Mouse (Mus musculus) heart, embryonic 11.5 days (tissue): Measurements from ENCODE around the gene Samd4b. TPM values are rescaled to one million over a fixed set of nuclear protein-coding genes. Genes with fewer than 3 reads are reported as not detected.

Experiments used
- ATAC-seq: fragments of 200-750 bp; cut with Nextera tagmentation; replicated peaks from 2 replicates; pipeline ENCODE4 v1.8.0; 2017; ENCODE audit warnings: moderate library complexity; ENCODE audit not compliant: insufficient number of reproducible peaks, low FRiP score, low TSS enrichment
- H3K27ac ChIP-seq: fragments of 300-500 bp; sonication (generic); 2 replicates; pipeline ENCODE4 v1.5.1; 2014; ENCODE audit warnings: mild to moderate bottlenecking, low read depth, low read length
- H3K27me3 ChIP-seq: fragments of 300-500 bp; sonication (generic); 2 replicates; pipeline ENCODE4 v1.6.1; 2014; ENCODE audit warnings: mild to moderate bottlenecking, low read length, mixed read lengths; ENCODE audit not compliant: control insufficient read depth, insufficient read depth
- H3K36me3 ChIP-seq: fragments of 300-500 bp; sonication (generic); 2 replicates; pipeline ENCODE4 v1.6.1; 2014; ENCODE audit warnings: mild to moderate bottlenecking, low read length, moderate library complexity, mixed read lengths; ENCODE audit not compliant: control insufficient read depth, insufficient read depth
- H3K4me1 ChIP-seq: fragments of 300-500 bp; sonication (generic); 2 replicates; pipeline ENCODE4 v1.6.1; 2014; ENCODE audit warnings: low read length; ENCODE audit not compliant: control insufficient read depth, insufficient read depth
- H3K4me2 ChIP-seq: fragments of 300-500 bp; sonication (generic); 2 replicates; pipeline ENCODE4 v1.6.1; 2014; ENCODE audit warnings: mild to moderate bottlenecking, moderate library complexity
- H3K4me3 ChIP-seq: fragments of 300-500 bp; sonication (generic); 2 replicates; pipeline ENCODE4 v1.5.1; 2014; ENCODE audit warnings: low read depth, low read length
- H3K9ac ChIP-seq: fragments of 300-500 bp; sonication (generic); 2 replicates; pipeline ENCODE4 v1.6.1; 2014; ENCODE audit warnings: mild to moderate bottlenecking, low read depth, low read length, moderate library complexity
- H3K9me3 ChIP-seq: fragments of 300-500 bp; sonication (generic); replicated peaks from 2 replicates; pipeline ENCODE4 v1.6.1; 2016; ENCODE audit warnings: low read length; ENCODE audit not compliant: control insufficient read depth
- WGBS: fragments of 180-500 bp; shearing (Covaris S2); extraction: QIAGEN DNeasy Blood & Tissue Kit; methylation state at CpG from one replicate; pipeline ENCODE4 v1.1.7; 2014; ENCODE audit not compliant: insufficient replicate concordance; 5-methylcytosine and 5-hydroxymethylcytosine counted together
- polyA plus RNA-seq: library from polyadenylated mRNA; unstranded; fragments of >200 nt; fragmentation: Nextera tagmentation; extraction: Ambion mirVana; gene quantifications from 2 replicates; pipeline ENCODE4 v1.2.1, GENCODE M21; 2014

Gene Samd4b
- polyA plus RNA-seq, 1 experiment from 2014 or later: 22.8 TPM

- H3K4me2 ChIP-seq: no peak overlapping the region
- no peak overlapping the region for H3K27ac ChIP-seq
- H3K4me3 ChIP-seq: no peak overlapping the region
- H3K9ac ChIP-seq: no peak overlapping the region
- peaks cover 16% of the 10 kb centered on the region for H3K36me3 ChIP-seq
- 89% methylated on average over 1 of the region's 1 CpGs for WGBS
- H3K4me1 ChIP-seq: no peaks in the 10 kb centered on the region
- no peaks in the 10 kb centered on the region for H3K27me3 ChIP-seq
- no peaks in the 10 kb centered on the region for H3K9me3 ChIP-seq
- no peak for ATAC-seq
These were observed 174.9 kb downstream of the Samd4b start for GRCm38 (mm10) chr7:28423018-28423417.

DNA sequence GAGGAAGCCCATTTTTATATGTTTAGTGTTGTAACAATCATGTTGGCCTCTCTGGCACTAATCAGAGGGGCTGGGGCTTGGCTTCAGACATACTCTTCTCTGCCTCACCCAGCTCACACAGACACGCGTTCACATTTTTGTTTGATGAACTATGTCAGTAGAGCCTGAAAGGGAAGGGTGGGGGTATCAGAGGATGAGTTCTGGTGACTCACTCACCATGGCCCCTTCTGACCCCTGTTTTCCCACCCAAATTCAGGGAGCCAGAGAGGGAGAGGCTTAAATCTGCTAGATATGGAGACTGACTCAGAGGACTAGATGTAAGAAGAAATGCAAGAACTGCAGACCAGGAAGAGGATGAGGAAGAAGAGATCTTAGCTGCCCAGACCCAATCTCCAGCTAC lies 178.5 kb downstream of the Samd4b start:
- Histone ChIP-seq H3K4me2 (no peak overlapping the region), H3K36me3 (peaks cover 26% of the 10 kb centered on the region), H3K27ac (no peak overlapping the region), H3K27me3 (no peaks in the 10 kb centered on the region), H3K4me3 (no peak overlapping the region), H3K9me3 (no peaks in the 10 kb centered on the region), H3K9ac (no peak overlapping the region), H3K4me1 (no peaks in the 10 kb centered on the region)
- 96% methylated on average over 2 of the region's 2 CpGs for WGBS
- no peak for ATAC-seq

GRCm38 (mm10) chr7:28418096-28418670 lies 179.8 kb downstream of the Samd4b start:
- peaks cover 33% of the 10 kb centered on the region for H3K36me3 ChIP-seq

DNA sequence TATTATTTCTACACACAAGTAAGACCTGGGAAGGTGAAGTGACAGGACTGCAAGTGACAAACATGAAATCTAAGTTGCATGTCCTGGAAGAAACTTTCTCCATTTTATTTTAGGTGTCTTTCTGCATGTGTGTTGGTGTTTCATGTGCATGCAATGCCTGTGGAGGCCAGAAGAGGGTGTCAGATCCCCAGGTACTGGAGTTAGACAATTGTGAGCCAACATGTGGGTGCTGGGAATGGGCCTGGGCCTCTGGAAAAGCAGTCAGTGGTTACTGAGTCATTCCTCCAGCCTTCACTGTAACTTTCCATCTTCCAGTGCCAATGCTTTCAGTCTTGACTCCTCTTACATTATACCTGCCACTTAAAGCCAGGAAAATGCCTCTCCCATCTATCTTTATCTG lies 180.6 kb downstream of the Samd4b start:
- Histone ChIP-seq H3K9ac (no peak overlapping the region), H3K4me1 (no peaks in the 10 kb centered on the region), H3K27me3 (no peaks in the 10 kb centered on the region), H3K9me3 (no peaks in the 10 kb centered on the region), H3K4me2 (no peak overlapping the region), H3K27ac (no peak overlapping the region), H3K36me3 (peaks cover 28% of the 10 kb centered on the region), H3K4me3 (no peak overlapping the region)
- ATAC-seq: no peak

More at GRCm38 (mm10) chr7:28418096-28418670, 179.8 kb downstream of the Samd4b start:
- Histone ChIP-seq H3K27ac (no peak overlapping the region), H3K9me3 (no peaks in the 10 kb centered on the region), H3K9ac (no peak overlapping the region), H3K27me3 (no peaks in the 10 kb centered on the region), H3K4me2 (no peak overlapping the region), H3K4me3 (no peak overlapping the region), H3K4me1 (no peaks in the 10 kb centered on the region)
- ATAC-seq: peak; percentile 31; the same call in 1 of the 2 replicates
- 69% methylated on average over 8 of the region's 8 CpGs for WGBS

DNA sequence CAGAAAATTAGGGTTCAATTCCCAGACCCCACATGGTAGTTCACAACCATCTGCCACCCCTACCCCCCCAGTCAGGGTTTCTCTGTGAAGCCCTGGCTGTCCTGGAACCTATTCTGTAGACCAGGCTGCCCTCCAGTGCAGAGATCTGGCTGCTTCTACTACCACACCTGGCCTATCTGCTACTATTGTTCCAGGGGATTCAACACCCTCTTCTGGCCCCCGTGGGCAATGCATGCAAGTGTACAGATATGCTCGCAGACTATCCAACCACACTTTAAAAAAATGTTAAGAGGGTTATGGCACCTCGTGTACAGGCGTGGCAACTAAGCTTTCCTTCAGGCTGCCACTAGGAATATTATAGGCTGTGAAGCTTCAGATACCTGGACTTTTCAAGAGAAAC lies 185.1 kb downstream of the Samd4b start:
- 86% methylated on average over 4 of the region's 4 CpGs for WGBS
- H3K27ac ChIP-seq: no peak overlapping the region
- ATAC-seq: no peak
- H3K4me2 ChIP-seq: no peak overlapping the region
- H3K4me1 ChIP-seq: no peaks in the 10 kb centered on the region
- H3K4me3 ChIP-seq: no peak overlapping the region
- no peaks in the 10 kb centered on the region for H3K27me3 ChIP-seq
- no peak overlapping the region for H3K9ac ChIP-seq
- no peaks in the 10 kb centered on the region for H3K9me3 ChIP-seq
- peaks cover 20% of the 10 kb centered on the region for H3K36me3 ChIP-seq

DNA sequence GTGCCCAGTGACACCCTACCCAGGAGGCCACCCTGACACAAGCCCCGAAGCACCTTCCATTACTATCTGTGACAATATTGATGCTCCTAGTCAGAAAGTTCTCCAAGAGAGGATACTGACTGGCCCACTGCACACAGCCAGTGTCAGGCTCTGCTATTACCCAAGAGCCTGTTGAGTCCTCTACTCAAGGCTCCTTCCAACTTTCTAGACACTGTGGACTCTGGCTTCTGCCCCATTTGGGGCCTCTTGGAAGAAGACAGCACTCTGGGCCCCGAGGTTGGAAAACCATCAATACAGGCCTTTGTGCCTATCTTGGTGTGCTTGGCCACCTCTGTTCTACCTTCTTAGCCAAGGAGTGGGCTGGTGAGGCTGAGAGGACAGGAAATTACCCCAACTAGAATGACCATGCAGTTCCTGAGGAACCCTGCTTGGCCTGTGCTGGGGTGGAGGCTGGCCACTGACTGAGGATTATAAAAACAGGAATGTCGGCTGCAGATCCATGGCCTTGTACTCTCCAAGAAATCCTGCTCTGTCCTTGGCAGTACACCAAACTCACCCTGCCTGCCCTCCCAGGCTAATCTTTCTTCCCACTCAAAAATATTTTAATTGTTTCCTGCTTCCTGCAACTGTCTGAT lies 187.0 kb downstream of the Samd4b start:
- H3K36me3 ChIP-seq: peaks cover 30% of the 10 kb centered on the region
- ATAC-seq: no peak
- WGBS: 85% methylated on average over 3 of the region's 3 CpGs
- no peak overlapping the region for H3K9ac ChIP-seq
- H3K4me2 ChIP-seq: no peak overlapping the region
- no peaks in the 10 kb centered on the region for H3K9me3 ChIP-seq
- no peak overlapping the region for H3K27ac ChIP-seq
- no peaks in the 10 kb centered on the region for H3K4me1 ChIP-seq
- H3K27me3 ChIP-seq: no peaks in the 10 kb centered on the region
- no peak overlapping the region for H3K4me3 ChIP-seq

- Histone ChIP-seq H3K9me3 (no peaks in the 10 kb centered on the region), H3K27me3 (no peaks in the 10 kb centered on the region), H3K4me1 (no peaks in the 10 kb centered on the region), H3K36me3 (peaks cover 56% of the 10 kb centered on the region), H3K4me2 (no peak overlapping the region), H3K9ac (no peak overlapping the region), H3K4me3 (no peak overlapping the region), H3K27ac (no peak overlapping the region)
- ATAC-seq: no peak
- WGBS: 64% methylated on average over 3 of the region's 3 CpGs
These were observed 196.0 kb downstream of the Samd4b start for GRCm38 (mm10) chr7:28401942-28402341.

DNA sequence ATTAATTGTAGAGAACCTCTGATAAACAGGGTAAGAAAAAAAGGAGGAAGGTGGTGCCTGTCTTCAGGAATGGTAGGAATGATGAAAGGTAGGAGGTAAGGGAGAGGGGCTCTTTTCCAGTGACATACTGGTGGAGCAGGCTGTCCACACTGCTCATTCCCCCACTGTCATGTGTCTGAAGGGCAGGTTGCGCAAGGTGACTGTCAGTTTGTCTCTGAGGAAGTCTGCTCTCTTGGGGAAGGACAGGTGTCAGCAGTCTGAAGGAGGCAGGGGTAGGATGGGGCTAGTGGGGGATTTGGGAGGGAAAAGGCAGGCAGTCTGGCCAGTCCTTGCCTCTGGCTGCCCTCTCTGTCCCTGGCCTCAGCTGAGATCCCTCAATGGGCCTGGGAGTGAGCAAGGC lies 196.9 kb downstream of the Samd4b start:
- WGBS: 100% methylated on average over 1 of the region's 1 CpGs
- no peak overlapping the region for H3K9ac ChIP-seq

More for the DNA sequence above, 196.9 kb downstream of the Samd4b start:
- H3K36me3 ChIP-seq: peaks cover 50% of the 10 kb centered on the region
- no peaks in the 10 kb centered on the region for H3K4me1 ChIP-seq
- H3K27ac ChIP-seq: no peak overlapping the region
- no peak overlapping the region for H3K4me2 ChIP-seq
- no peaks in the 10 kb centered on the region for H3K27me3 ChIP-seq
- H3K9me3 ChIP-seq: no peaks in the 10 kb centered on the region
- H3K4me3 ChIP-seq: no peak overlapping the region
- ATAC-seq: peak; percentile 27; the same call in 1 of the 2 replicates
